Mouse (Mus musculus) embryonic facial prominence, embryonic 13.5 days (tissue): ENCODE measurements around the gene Krtcap2. TPM values are rescaled to one million over a fixed set of nuclear protein-coding genes. Genes with fewer than 3 reads are reported as not detected.
A peak's percentile ranks its signal among the peaks of the same experiment; 100 is the strongest.

Experiments used
- ATAC-seq: fragments of 200-750 bp; cut with Nextera tagmentation; 2 replicates; pipeline ENCODE4 v1.8.0; 2017; ENCODE audit warnings: low read depth; ENCODE audit not compliant: insufficient number of reproducible peaks, insufficient read depth, low FRiP score, low TSS enrichment
- H3K27ac ChIP-seq: fragments of 300-500 bp; sonication (generic); 2 replicates; pipeline ENCODE4 v1.5.1; 2015; ENCODE audit warnings: moderate library complexity, mild to moderate bottlenecking, inconsistent platforms
- H3K27me3 ChIP-seq: fragments of 300-500 bp; sonication (generic); 2 replicates; pipeline ENCODE4 v1.6.1; 2015; ENCODE audit warnings: mild to moderate bottlenecking, inconsistent platforms
- H3K36me3 ChIP-seq: fragments of 300-500 bp; sonication (generic); 2 replicates; pipeline ENCODE4 v1.6.1; 2015; ENCODE audit warnings: mild to moderate bottlenecking, inconsistent platforms
- H3K4me1 ChIP-seq: fragments of 300-500 bp; sonication (generic); 2 replicates; pipeline ENCODE4 v1.6.1; 2015; ENCODE audit warnings: inconsistent platforms
- H3K4me2 ChIP-seq: fragments of 300-500 bp; sonication (generic); 2 replicates; pipeline ENCODE4 v1.6.1; 2015; ENCODE audit warnings: moderate library complexity, mild to moderate bottlenecking, inconsistent platforms
- H3K4me3 ChIP-seq: fragments of 300-500 bp; sonication (generic); 2 replicates; pipeline ENCODE4 v1.5.1; 2015; ENCODE audit warnings: mild to moderate bottlenecking, inconsistent platforms
- H3K9ac ChIP-seq: fragments of 300-500 bp; sonication (generic); 2 replicates; pipeline ENCODE4 v1.6.1; 2015; ENCODE audit warnings: mild to moderate bottlenecking, inconsistent platforms
- H3K9me3 ChIP-seq: fragments of 300-500 bp; sonication (generic); 2 replicates; pipeline ENCODE4 v1.6.1; 2016; ENCODE audit warnings: inconsistent platforms
- WGBS: fragments of 180-500 bp; shearing (Covaris S2); methylation state at CpG from one replicate; pipeline ENCODE4 v1.1.7; 2015; ENCODE audit warnings: mixed read lengths; 5-methylcytosine and 5-hydroxymethylcytosine counted together
- polyA plus RNA-seq: library from polyadenylated mRNA; unstranded; fragments of >200 nt; fragmentation: Nextera tagmentation; extraction: Ambion mirVana; gene quantifications from 2 replicates; pipeline ENCODE4 v1.2.1, GENCODE M21; 2015

Krtcap2 gene
- polyA plus RNA-seq, 1 experiment from 2014 or later = 300 TPM

- ATAC-seq = no peak
- peaks cover 34% of the 10 kb centered on the region for H3K36me3 ChIP-seq
- H3K4me2 ChIP-seq = peak overlapping the region; percentile 95; the same call in 1 of the 2 replicates
- peaks cover 46% of the 10 kb centered on the region for H3K4me1 ChIP-seq
- WGBS = 90% methylated on average over 13 of the region's 13 CpGs
- peaks cover 11% of the 10 kb centered on the region for H3K27me3 ChIP-seq
- H3K9me3 ChIP-seq = no peaks in the 10 kb centered on the region
- H3K27ac ChIP-seq = no peak overlapping the region
- no peak overlapping the region for H3K4me3 ChIP-seq
- no peak overlapping the region for H3K9ac ChIP-seq
These were observed 30.3 kb downstream of the Krtcap2 start for GRCm38 (mm10) chr3:89276061-89276460.

- Histone ChIP-seq H3K4me3 (peak overlapping the region; percentile 53), H3K36me3 (peaks cover 26% of the 10 kb centered on the region), H3K9me3 (no peaks in the 10 kb centered on the region), H3K9ac (peak overlapping the region; percentile 76), H3K27me3 (peaks cover 19% of the 10 kb centered on the region), H3K27ac (peak overlapping the region; percentile 79), H3K4me2 (peak overlapping the region; percentile 95), H3K4me1 (peaks cover 52% of the 10 kb centered on the region)
- 32% methylated on average over 14 of the region's 14 CpGs for WGBS
- no peak for ATAC-seq
These were observed 31.7 kb downstream of the Krtcap2 start for GRCm38 (mm10) chr3:89277281-89278021.

- WGBS = 63% methylated on average over 7 of the region's 7 CpGs
- H3K4me3 ChIP-seq = peak overlapping the region; percentile 53
- ATAC-seq = no peak
- peak overlapping the region; percentile 76 for H3K9ac ChIP-seq
- peaks cover 22% of the 10 kb centered on the region for H3K36me3 ChIP-seq
- peak overlapping the region; percentile 79 for H3K27ac ChIP-seq
- peaks cover 19% of the 10 kb centered on the region for H3K27me3 ChIP-seq
- H3K4me2 ChIP-seq = peak overlapping the region; percentile 95
- H3K9me3 ChIP-seq = no peaks in the 10 kb centered on the region
- peaks cover 52% of the 10 kb centered on the region for H3K4me1 ChIP-seq
These were observed 32.3 kb downstream of the Krtcap2 start for GRCm38 (mm10) chr3:89278107-89278506.

GRCm38 (mm10) chr3:89278643-89279042 lies 32.9 kb downstream of the Krtcap2 start:
- ATAC-seq = no peak
- H3K9ac ChIP-seq = peak overlapping the region; percentile 76
- peak overlapping the region; percentile 79 for H3K27ac ChIP-seq
- peaks cover 17% of the 10 kb centered on the region for H3K36me3 ChIP-seq
- peaks cover 19% of the 10 kb centered on the region for H3K27me3 ChIP-seq
- peaks cover 52% of the 10 kb centered on the region for H3K4me1 ChIP-seq
- H3K4me2 ChIP-seq = peak overlapping the region; percentile 95
- peak overlapping the region; percentile 53 for H3K4me3 ChIP-seq
- no peaks in the 10 kb centered on the region for H3K9me3 ChIP-seq
- WGBS = 18% methylated on average over 8 of the region's 8 CpGs

GRCm38 (mm10) chr3:89279153-89279890 lies 33.6 kb downstream of the Krtcap2 start:
- ATAC-seq = peak; percentile 82
- no peaks in the 10 kb centered on the region for H3K9me3 ChIP-seq
- H3K27me3 ChIP-seq = peaks cover 19% of the 10 kb centered on the region
- peak overlapping the region; percentile 76 for H3K9ac ChIP-seq
- H3K36me3 ChIP-seq = peaks cover 17% of the 10 kb centered on the region
- H3K27ac ChIP-seq = peak overlapping the region; percentile 79
- H3K4me3 ChIP-seq = peak overlapping the region; percentile 53
- H3K4me2 ChIP-seq = peak overlapping the region; percentile 95
- peaks cover 52% of the 10 kb centered on the region for H3K4me1 ChIP-seq
- WGBS = 2% methylated on average over 35 of the region's 35 CpGs

- H3K27ac ChIP-seq = peak overlapping the region; percentile 79
- H3K9me3 ChIP-seq = no peaks in the 10 kb centered on the region
- H3K4me1 ChIP-seq = peaks cover 55% of the 10 kb centered on the region
- H3K27me3 ChIP-seq = peaks cover 19% of the 10 kb centered on the region
- ATAC-seq = peak; percentile 13
- H3K36me3 ChIP-seq = peaks cover 11% of the 10 kb centered on the region
- WGBS = under 1% methylated on average over 28 of the region's 29 CpGs
- peak overlapping the region; percentile 53 for H3K4me3 ChIP-seq
- peak overlapping the region; percentile 76 for H3K9ac ChIP-seq
- H3K4me2 ChIP-seq = peak overlapping the region; percentile 95
These were observed 34.4 kb downstream of the Krtcap2 start for GRCm38 (mm10) chr3:89280050-89280605.

GRCm38 (mm10) chr3:89280606-89281511 lies 35.1 kb downstream of the Krtcap2 start, which contains the start of gene Efna1:
Efna1 (minus strand) TSS chr3:89281142.
- H3K27me3 ChIP-seq = peaks cover 19% of the 10 kb centered on the region
- H3K9ac ChIP-seq = peak within 1 kb of the TSS; percentile 76
- H3K27ac ChIP-seq = peak within 1 kb of the TSS; percentile 79
- peaks cover 3% of the 10 kb centered on the region for H3K36me3 ChIP-seq
- WGBS = under 1% methylated on average over 52 of the region's 52 CpGs
- H3K9me3 ChIP-seq = no peaks in the 10 kb centered on the region
- H3K4me1 ChIP-seq = peaks cover 55% of the 10 kb centered on the region
- peak within 1 kb of the TSS; percentile 53 for H3K4me3 ChIP-seq
- ATAC-seq = no peak
- peak within 1 kb of the TSS; percentile 95 for H3K4me2 ChIP-seq

- peak overlapping the region; percentile 95 for H3K4me2 ChIP-seq
- no peaks in the 10 kb centered on the region for H3K36me3 ChIP-seq
- H3K27me3 ChIP-seq = peaks cover 19% of the 10 kb centered on the region
- 10% methylated on average over 20 of the region's 20 CpGs for WGBS
- H3K27ac ChIP-seq = peak overlapping the region; percentile 55; the same call in 1 of the 2 replicates
- no peaks in the 10 kb centered on the region for H3K9me3 ChIP-seq
- no peak for ATAC-seq
- peak overlapping the region; percentile 76 for H3K9ac ChIP-seq
- peak overlapping the region; percentile 53 for H3K4me3 ChIP-seq
- H3K4me1 ChIP-seq = peaks cover 55% of the 10 kb centered on the region
These were observed 36.0 kb downstream of the Krtcap2 start for GRCm38 (mm10) chr3:89281579-89282290.

- Histone ChIP-seq H3K4me3 (no peak overlapping the region), H3K9ac (no peak overlapping the region), H3K36me3 (no peaks in the 10 kb centered on the region), H3K4me1 (peaks cover 54% of the 10 kb centered on the region), H3K27me3 (peaks cover 19% of the 10 kb centered on the region), H3K4me2 (peak overlapping the region; percentile 95; the same call in 1 of the 2 replicates), H3K9me3 (no peaks in the 10 kb centered on the region), H3K27ac (no peak overlapping the region)
- ATAC-seq = no peak
- 17% methylated on average over 4 of the region's 4 CpGs for WGBS
These were observed 36.5 kb downstream of the Krtcap2 start for GRCm38 (mm10) chr3:89282291-89282643.

GRCm38 (mm10) chr3:89284261-89284660 lies 38.5 kb downstream of the Krtcap2 start:
- Histone ChIP-seq H3K4me2 (no peak overlapping the region), H3K27ac (no peak overlapping the region), H3K9ac (no peak overlapping the region), H3K27me3 (peaks cover 19% of the 10 kb centered on the region), H3K4me3 (no peak overlapping the region), H3K4me1 (peaks cover 46% of the 10 kb centered on the region), H3K9me3 (no peaks in the 10 kb centered on the region), H3K36me3 (no peaks in the 10 kb centered on the region)
- no peak for ATAC-seq
- WGBS = 88% methylated on average over 3 of the region's 3 CpGs
